Mouse (Mus musculus) lung, adult 2 months (tissue): Measurements from ENCODE around the gene Ropn1l.

Experiments used
- CTCF ChIP-seq: fragments of 200-500 bp; IDR thresholded peaks from 2 replicates; pipeline ENCODE4 v1.5.1; 2011; ENCODE audit warnings: mild to moderate bottlenecking, low read length, control low read depth; ENCODE audit not compliant: insufficient read depth
- POLR2A ChIP-seq: fragments of 200-500 bp; IDR thresholded peaks from 2 replicates; pipeline ENCODE4 v1.6.1; 2011; ENCODE audit warnings: low read depth, mild to moderate bottlenecking, control low read depth, low read length, borderline replicate concordance; ENCODE audit errors: extremely low read depth

DNA sequence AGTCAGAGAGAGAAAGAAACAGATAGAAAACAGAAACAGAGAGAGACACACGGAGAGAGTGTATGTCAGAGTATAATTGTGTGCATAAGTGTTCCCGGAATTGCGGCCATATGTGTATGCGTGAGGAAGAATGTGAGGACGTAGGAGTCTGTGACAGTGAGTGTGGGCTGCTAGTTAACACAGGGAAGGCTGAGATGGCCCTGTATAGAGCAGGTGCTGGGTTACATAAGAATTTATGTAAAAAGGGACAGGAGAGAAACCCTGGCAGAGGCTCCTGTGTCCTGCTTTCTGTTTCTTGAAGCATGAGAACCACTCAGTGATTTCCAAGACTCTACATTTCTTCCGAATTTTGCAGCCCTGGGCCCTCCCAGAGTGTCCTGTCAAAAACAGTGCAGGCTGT, 60.1 kb downstream of the Ropn1l start:
- TF ChIP-seq CTCF, result no peak
- no peak for TF ChIP-seq POLR2A
